Mouse (Mus musculus): ENCODE measurements around the gene Helz. TPM values are rescaled to one million over a fixed set of nuclear protein-coding genes. Genes with fewer than 3 reads are reported as not detected.

Helz gene
- 12.1 and 15.2 TPM in 2 replicates for polyA plus RNA-seq (2021; fragmentation: Nextera tagmentation)
- long read RNA-seq, experiment 1, partial matches to known transcripts, result 10 of 17 reads
- long read RNA-seq, experiment 1, other reads (novel, unspliced or antisense), result 7 of 17 reads
- long read RNA-seq, experiment 2, full-length matches to known transcripts, result 9 of 73 reads
- long read RNA-seq, experiment 2, partial matches to known transcripts, result 28 of 73 reads
- long read RNA-seq, experiment 2, other reads (novel, unspliced or antisense), result 36 of 73 reads

GRCm38 (mm10) chr11:107547351-107548203 lies at the start of gene Helz:
Helz (plus strand) TSS chr11:107547930.

GRCm38 (mm10) chr11:107716332-107716938 lies 168.7 kb downstream of the Helz start, which contains the start of gene Cacng1:
Cacng1 (minus strand) TSS chr11:107716522.

Small RNA genes lying within 50 kb of the gene (microRNA-seq; reads per million reads assigned to microRNA genes)
- not detected for gene Mir6932

Other genes with a start within 250 kb of the Helz start
- 13.7 and 28.8 TPM in 2 replicates for gene Pitpnc1, start 77.2 kb upstream of the Helz start, polyA plus RNA-seq (2021; fragmentation: Nextera tagmentation)
- 128 and 131 TPM in 2 replicates for gene Psmd12, start 68.4 kb upstream of the Helz start, polyA plus RNA-seq (2021; fragmentation: Nextera tagmentation)
- not detected in 2 replicates for gene Cacng1, start 168.6 kb downstream of the Helz start, polyA plus RNA-seq (2021; fragmentation: Nextera tagmentation)
- 3.0 and 3.3 TPM in 2 replicates for gene Cacng4, start 246.6 kb downstream of the Helz start, polyA plus RNA-seq (2021; fragmentation: Nextera tagmentation)

Data from layer of hippocampus, adult 6 months (tissue).